Mouse (Mus musculus): ENCODE data around the gene Stkld1. TPM values are rescaled to one million over a fixed set of nuclear protein-coding genes. Genes with fewer than 3 reads are reported as not detected.

Stkld1 gene
- polyA plus RNA-seq, 1 experiment from 2014 or later: 0.06 TPM

DNA sequence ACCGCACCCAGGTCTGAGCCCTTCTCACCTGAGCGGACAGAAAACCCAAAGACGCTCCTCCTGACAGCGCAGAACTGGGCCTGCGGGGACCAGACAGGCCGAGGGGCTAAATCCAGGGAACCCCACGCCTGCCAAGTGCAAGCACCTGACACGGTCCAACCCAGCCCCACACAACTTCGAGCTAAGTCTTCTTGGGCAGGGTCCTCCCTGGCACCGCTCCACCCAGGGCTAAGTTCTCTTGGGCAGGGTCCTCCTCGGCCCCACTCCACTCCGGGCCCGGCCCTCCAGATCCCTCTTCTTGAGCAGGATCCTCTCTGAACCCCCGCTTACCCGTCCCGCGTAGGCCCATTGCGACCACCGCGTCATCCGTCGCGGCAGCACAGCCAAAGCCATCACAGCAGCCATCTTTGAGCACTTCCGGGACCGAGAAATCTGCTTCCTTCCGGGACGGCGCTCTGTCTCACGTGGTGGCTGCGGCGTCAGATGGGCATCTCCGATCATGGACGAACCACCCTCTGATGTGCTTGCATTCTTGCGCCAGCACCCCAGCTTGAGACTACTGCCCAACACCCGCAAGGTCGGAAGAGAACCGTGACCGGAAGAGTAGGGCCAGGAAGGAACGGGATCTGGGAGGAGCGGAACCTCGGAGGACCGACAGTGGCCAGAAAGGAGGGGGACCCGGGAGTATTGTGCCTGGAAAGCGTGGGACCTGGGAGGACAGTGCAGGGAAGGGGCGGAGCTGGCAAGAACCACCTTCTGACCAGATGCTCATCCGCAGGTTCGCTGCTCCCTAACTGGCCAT is 17.7 kb upstream of the Stkld1 start, which contains the start of the genes Surf2 and Surf1:
Gene Surf2 (plus strand): TSS at position 441 of the 802 bp plus-strand sequence.
Gene Surf1 (minus strand): TSS at position 604 of the 802 bp plus-strand sequence.
- TF ChIP-seq CTCF (IDR thresholded peaks at IDR 0.05): no peak
- peak; percentile 55 for ATAC-seq

DNA sequence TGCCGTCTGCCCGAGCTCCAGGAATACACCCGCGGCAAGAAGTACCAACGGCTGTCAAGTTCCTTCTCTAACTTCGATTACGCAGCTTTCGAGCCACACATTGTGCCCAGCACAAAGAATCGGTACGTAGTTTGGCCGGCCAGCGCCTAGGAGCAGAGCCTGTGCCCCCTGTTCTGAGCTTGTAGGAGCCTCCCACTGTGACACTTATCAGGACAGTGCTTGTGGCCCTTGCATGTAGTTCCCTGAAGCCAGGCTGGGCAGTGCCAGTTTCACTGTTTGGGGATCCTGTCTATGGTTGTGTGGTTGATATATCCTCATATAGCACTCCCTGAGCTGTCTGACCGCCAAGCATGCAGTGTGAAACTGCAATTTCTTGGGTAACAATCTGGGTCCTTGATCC is 17.1 kb upstream of the Stkld1 start:
- no peak for TF ChIP-seq CTCF (IDR thresholded peaks at IDR 0.05)
- ChIA-PET POLR2A (interaction anchor here (3.3 kb wide), 1 partner anchor 10 kb away, joined by 17 read pairs; no protein-coding TSS in a partner anchor), CTCF (interaction anchor here (1.4 to 2.5 kb wide), 2 partner anchors 13 to 14 kb away, joined by 3 to 10 read pairs; partner anchors contain the start of gene Surf6)
- no peaks in the 10 kb centered on the region for H3K27me3 ChIP-seq
- in situ Hi-C loops (cut with MboI; ENCODE audit: low pct_unique_long_range_greater_than_20kb): loop anchor here (25.0 kb wide), 1 partner anchor 479 kb away; the partner anchor contains the start of gene Sec16a
- ATAC-seq (no peak), DNase-seq (ENCODE audit: low read depth, low spot score) (no peak)

More for the DNA sequence above, 17.7 kb upstream of the Stkld1 start, which contains the start of the genes Surf2 and Surf1:
- H3K27me3 ChIP-seq: no peaks in the 10 kb centered on the region
- no peak for DNase-seq (ENCODE audit: low read depth, low spot score)
- CTCF ChIA-PET: interaction anchor here (1.4 to 2.5 kb wide), 2 partner anchors 13 to 14 kb away, joined by 3 to 10 read pairs; partner anchors contain the start of gene Surf6
- POLR2A ChIA-PET: interaction anchor here (1.1 to 3.3 kb wide), 2 partner anchors 10 to 16 kb away, joined by 4 to 17 read pairs; no protein-coding TSS in a partner anchor
- in situ Hi-C loops (cut with MboI; ENCODE audit: low pct_unique_long_range_greater_than_20kb): loop anchor here (25.0 kb wide), 1 partner anchor 479 kb away; the partner anchor contains the start of gene Sec16a

DNA sequence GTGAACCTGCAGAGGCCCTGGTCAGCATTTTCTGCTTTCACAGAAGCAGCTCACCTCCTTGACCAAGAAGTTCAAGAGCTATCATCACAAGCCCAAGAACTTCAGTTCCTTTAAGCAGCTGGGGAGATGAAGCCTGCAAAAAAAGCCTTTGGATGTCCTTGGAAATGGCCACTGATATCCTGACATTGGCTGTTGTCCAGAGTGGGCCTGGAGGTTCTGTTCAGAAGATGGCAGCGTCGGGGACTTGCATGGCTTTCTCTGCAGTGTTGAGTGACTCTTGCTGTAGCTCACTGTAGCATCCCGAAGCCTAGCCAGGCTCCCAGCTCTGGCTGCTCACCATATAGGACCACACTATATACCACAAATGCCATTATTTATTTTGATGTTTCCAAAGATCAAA is 14.2 kb upstream of the Stkld1 start:
- TF ChIP-seq CTCF (IDR thresholded peaks at IDR 0.05): no peak
- H3K27me3 ChIP-seq: no peaks in the 10 kb centered on the region
- ATAC-seq (no peak), DNase-seq (ENCODE audit: low read depth, low spot score) (no peak)
- ChIA-PET CTCF (interaction anchor here (1.3 to 2.4 kb wide), 3 partner anchors 10 to 12 kb away, joined by 3 to 7 read pairs (median 3); no protein-coding TSS in a partner anchor), POLR2A (interaction anchor here (0.6 kb wide), 1 partner anchor 16 kb away, joined by 4 read pairs; no protein-coding TSS in a partner anchor)
- in situ Hi-C loops (cut with MboI; ENCODE audit: low pct_unique_long_range_greater_than_20kb): loop anchor here (25.0 kb wide), 1 partner anchor 482 kb away; the partner anchor contains the start of gene Sec16a

DNA sequence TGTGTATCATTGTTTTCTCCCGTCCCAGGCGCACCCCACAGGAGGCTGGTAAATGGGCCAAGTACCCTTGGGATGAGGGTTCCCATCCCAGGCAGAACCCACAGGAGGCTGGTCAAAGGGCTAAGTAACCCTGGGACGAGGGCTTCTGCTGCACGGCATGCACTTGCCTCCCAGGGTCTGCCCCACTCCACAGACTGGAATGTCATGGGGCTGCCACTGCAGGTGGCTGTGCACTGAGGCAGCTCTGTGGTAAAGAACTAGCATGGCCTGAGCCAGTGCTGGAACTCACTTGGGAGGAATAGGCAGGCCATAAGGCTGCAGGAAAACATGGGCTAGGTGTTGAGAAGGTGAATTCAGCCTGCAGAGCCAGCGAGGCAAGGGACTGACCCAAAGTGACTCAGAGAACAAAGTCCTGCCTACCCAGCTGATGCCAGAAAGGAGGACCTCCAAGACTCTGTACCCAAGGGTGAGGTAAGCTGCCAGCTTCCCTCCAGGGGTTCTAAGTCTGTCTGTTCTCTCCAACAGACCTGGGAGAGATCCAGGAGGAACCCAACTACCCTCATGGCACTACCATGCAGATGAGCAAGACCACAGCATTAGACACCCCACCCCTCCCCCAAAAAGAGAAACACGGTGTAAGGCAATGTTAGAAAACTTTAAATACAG is 13.5 kb upstream of the Stkld1 start:
- ChIA-PET CTCF (interaction anchor here (1.3 to 1.5 kb wide), 2 partner anchors 10 to 11 kb away, joined by 3 read pairs; no protein-coding TSS in a partner anchor), POLR2A (interaction anchor here (0.6 kb wide), 1 partner anchor 16 kb away, joined by 4 read pairs; no protein-coding TSS in a partner anchor)
- DNase-seq (ENCODE audit: low read depth, low spot score) (no peak), ATAC-seq (no peak)
- in situ Hi-C loops (cut with MboI; ENCODE audit: low pct_unique_long_range_greater_than_20kb): loop anchor here (25.0 kb wide), 1 partner anchor 483 kb away; the partner anchor contains the start of gene Sec16a
- H3K27me3 ChIP-seq: no peaks in the 10 kb centered on the region
- TF ChIP-seq CTCF (IDR thresholded peaks at IDR 0.05): no peak

DNA sequence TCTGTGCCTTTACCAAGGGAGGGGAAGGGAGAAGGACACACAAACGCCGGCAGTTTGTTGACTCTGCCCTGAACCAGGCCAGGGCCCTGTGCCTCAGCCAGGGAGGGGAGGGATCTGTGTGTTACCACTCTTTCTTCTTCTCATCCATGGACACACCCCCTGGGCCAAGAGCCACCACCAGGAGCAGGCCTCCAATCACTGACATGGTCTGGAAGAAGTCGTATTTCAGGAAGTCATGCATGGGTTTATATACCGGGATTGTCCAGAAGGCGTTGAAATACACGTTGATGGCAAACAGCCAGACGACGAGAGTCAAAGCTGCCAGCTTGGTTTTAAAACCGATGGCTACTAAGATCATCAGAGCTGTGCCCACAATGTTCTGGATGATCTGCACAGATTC is 12.1 kb upstream of the Stkld1 start:
- ChIA-PET CTCF (interaction anchor here (0.8 to 1.6 kb wide), 5 partner anchors 10 to 117 kb away, joined by 3 to 4 read pairs (median 3); no protein-coding TSS in a partner anchor), POLR2A (interaction anchor here (0.9 kb wide), 1 partner anchor 10 kb away, joined by 3 read pairs; no protein-coding TSS in a partner anchor)
- ATAC-seq: no peak
- no peak for TF ChIP-seq CTCF (IDR thresholded peaks at IDR 0.05)
- H3K27me3 ChIP-seq: no peaks in the 10 kb centered on the region
- in situ Hi-C loops (cut with MboI; ENCODE audit: low pct_unique_long_range_greater_than_20kb): loop anchor here (25.0 kb wide), 1 partner anchor 484 kb away; the partner anchor contains the start of gene Sec16a
- no peak for DNase-seq (ENCODE audit: low read depth, low spot score)

DNA sequence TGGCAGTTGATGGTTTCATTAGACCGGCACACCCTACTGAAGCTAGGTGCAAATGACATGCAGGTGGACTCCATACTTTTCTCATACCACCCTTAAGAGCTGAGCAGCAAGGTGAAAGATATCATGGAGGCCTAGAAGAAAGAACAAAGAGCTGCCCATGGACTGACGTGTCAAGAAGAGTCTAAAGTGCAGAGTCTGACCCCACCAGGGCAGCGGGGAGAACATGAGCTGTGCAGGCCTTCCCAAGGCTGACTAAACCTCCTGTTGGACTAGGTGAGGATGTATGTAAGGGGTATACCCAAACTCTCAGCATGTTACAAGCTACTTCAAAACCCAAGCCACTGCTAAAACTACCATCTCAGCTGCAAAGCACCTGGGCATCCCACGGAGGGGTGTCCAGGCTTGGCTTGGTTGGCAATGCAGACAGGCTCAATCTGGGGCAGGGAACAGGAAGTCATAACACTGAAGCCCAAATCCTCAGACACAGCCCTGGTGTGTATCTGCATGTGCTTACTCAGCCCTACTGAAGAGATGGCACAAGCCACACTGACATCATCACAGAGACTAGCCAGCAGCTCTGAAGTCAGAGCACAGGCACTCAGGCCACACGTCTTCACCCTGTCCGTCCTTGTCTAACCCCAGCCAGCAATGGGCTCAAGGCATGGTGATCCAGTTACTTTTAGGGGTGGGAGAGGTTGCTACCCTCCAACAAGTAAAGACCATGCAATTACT is 5.9 kb upstream of the Stkld1 start:
- ATAC-seq: peak; percentile 36
- CTCF ChIA-PET: interaction anchor here (2.0 kb wide), 1 partner anchor 19 kb away, joined by 4 read pairs; no protein-coding TSS in a partner anchor
- in situ Hi-C loops (cut with MboI; ENCODE audit: low pct_unique_long_range_greater_than_20kb): no loop called here

DNA sequence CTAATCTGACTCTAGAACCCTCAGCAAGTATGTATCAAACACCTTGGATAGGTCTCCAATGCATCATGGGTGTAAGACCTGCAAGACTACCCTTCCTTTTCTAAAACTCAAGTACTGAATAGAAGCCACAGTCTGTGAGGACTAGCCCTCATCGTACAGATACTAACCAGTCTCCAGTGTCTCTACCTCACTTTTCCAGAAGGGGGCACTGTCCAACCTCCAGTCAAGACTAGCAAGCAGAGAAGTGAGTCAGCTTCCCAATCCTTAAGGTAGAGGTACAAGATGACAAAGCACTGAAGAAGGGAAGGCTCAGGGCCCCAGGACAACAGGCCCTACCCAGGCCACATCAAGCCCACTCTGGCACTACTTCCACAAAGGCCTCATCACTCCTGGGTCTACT is 3.5 kb upstream of the Stkld1 start:
- DNase-seq (ENCODE audit: low read depth, low spot score) (no peak), ATAC-seq (no peak)
- in situ Hi-C loops (cut with MboI; ENCODE audit: low pct_unique_long_range_greater_than_20kb): no loop called here
- peak; percentile 80 for TF ChIP-seq CTCF (IDR thresholded peaks at IDR 0.05)
- no peaks in the 10 kb centered on the region for H3K27me3 ChIP-seq
- ChIA-PET POLR2A (no interaction called here), CTCF (interaction anchor here (0.7 to 2.9 kb wide), 7 partner anchors 10 to 110 kb away, joined by 3 to 10 read pairs (median 3); no protein-coding TSS in a partner anchor)

More for the DNA sequence above, 5.9 kb upstream of the Stkld1 start:
- H3K27me3 ChIP-seq: no peaks in the 10 kb centered on the region
- POLR2A ChIA-PET: interaction anchor here (3.7 kb wide), 1 partner anchor 11 kb away, joined by 17 read pairs; the partner anchor contains the start of genes Surf1 and Surf2
- no peak for DNase-seq (ENCODE audit: low read depth, low spot score)
- no peak for TF ChIP-seq CTCF (IDR thresholded peaks at IDR 0.05)

DNA sequence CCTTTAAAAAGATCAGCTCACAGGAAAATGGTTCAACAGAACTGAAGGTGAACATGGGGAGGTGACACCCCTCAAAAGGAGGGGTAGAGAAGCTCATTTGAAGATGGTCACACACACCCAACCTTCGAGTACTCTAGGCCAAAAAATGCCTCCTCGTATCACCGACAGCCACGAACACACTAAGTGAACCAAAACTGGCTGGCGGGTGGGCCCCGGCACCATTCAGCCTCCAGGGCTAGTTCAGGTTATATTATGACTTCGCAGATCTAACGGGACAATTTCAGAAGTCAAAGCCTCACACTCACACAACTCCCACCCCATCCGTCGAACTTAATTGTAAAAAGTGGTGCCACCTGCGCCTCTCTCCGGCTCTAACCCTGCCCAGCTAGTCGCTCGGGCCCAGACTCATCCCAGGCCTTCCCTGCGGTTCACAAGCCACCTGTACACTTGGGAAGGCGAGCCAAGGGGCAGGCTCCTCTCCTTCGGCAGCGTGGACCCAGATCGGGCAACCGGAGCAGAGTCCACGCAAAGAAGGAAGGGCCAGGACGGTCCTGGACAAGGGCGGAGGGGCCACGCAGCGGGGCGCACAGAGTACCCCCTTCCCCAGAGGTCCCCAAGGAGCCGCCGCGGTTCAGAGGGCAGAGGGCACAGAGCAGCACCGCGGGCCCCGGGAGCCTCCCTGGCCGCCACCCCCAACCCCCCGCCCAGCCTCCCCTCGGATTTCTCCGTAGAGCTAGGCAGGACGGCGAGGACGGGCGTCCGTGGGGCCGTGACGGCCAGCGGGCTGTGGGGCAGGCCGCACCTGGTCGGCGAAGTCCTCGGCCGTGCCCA is 1.2 kb upstream of the Stkld1 start:
- in situ Hi-C loops (cut with MboI; ENCODE audit: low pct_unique_long_range_greater_than_20kb): no loop called here
- POLR2A ChIA-PET: interaction anchor here (0.6 to 1.5 kb wide), 4 partner anchors 12 to 31 kb away, joined by 3 to 4 read pairs (median 3); partner anchors contain the start of genes Surf1 and Surf2

More for the DNA sequence above, 1.2 kb upstream of the Stkld1 start:
- no peak for TF ChIP-seq CTCF (IDR thresholded peaks at IDR 0.05)
- DNase-seq (ENCODE audit: low read depth, low spot score) (no peak), ATAC-seq (no peak)
- no peaks in the 10 kb centered on the region for H3K27me3 ChIP-seq
- CTCF ChIA-PET: interaction anchor here (1.1 kb wide), 1 partner anchor 11 kb away, joined by 3 read pairs; no protein-coding TSS in a partner anchor

Measured in Patski (cell line).